Mouse (Mus musculus) megakaryocyte, adult 5-6 weeks (primary cell): ENCODE results near the gene Scgb2b20. TPM values are rescaled to one million over a fixed set of nuclear protein-coding genes. Genes with fewer than 3 reads are reported as not detected.
"Not testable (repeated sequence)": the region's sequence is repeated elsewhere in the genome, so short reads cannot be mapped to it uniquely, and the experiment has no call there.

Experiments used
- ATAC-seq: 2 replicates; pipeline ENCODE4 v1.8.0; 2016; ENCODE audit warnings: mild to moderate bottlenecking, inconsistent platforms; ENCODE audit not compliant: poor library complexity, severe bottlenecking
- total RNA-seq, 2 experiments: library from RNA; stranded (forward) in 1 of 2; stranded (reverse) in 1 of 2; fragments of 153-499, 151-499 nt in 1 of 2; fragments of 221-1000, 200-1000 nt in 1 of 2; gene quantifications; 2 replicates each; pipeline versions ENCODE4 v1.2.3 to v1.2.4; 2015 to 2017

Scgb2b20 gene
- not detected in 2 replicates for total RNA-seq (2015)
- not detected in 2 replicates for total RNA-seq (2017)

DNA sequence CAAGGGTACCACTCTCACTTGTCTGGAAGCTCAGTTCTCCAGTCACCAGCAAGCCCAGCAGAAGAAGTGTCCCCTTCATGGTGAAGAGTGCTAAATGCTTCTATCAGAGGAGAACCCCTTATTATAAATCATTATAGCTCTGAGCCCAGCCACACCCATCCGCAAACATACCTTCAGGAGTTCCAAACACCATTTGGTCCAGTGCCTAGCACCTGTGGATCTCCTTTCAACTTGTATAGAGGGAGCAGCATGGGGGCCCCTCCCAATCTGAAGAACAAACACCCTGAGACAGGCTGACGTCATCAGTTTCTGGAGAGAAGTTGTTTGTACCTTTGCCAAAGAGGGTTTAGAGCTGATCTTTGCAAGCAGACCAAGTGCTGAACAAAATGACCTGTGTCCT lies at the start of gene Scgb2b20:
Gene Scgb2b20, minus strand, starts transcription at position 101 of the 400 bp plus-strand sequence.
- ATAC-seq, result not testable (repeated sequence)

DNA sequence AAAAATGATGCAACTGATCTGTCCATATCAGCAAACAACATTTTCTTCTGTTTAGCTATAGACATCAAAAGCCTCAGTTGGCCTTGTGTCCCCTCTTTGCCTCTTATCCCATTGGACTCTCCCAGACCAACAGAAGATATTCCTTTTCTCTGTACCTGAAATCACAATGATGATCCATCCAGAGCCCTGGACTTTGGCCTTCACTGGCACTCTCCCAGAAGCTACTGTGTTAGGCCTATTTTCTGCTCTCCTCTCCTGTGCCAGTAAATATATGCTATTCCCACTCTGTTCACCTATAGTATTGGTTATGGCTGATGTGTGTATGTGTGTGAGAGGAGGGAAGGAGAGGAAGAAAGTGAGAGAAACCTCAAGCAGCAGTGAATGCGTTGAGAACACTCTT lies 43.6 kb upstream of the Scgb2b20 start:
- ATAC-seq, result not testable (repeated sequence)

DNA sequence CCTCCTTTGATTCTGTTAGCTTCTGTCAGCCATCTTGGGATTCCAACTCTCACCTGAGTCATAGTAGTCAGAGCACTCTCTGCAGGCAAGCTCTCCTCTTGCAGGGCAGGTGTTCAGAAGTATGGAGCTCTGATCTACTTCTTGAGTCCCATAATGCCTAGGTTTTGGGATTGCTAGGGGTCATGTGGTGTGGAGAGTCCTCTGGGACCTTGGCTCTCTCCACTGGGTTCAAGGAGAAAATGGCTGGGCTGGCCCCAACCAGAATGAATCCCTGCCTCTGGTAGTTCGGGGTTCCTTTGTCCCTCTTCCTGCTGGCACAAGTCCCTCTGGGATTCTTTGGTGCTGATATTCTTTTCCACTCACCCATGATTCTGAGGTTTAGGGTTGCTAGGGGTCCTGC lies 35.5 kb upstream of the Scgb2b20 start:
- no peak for ATAC-seq

DNA sequence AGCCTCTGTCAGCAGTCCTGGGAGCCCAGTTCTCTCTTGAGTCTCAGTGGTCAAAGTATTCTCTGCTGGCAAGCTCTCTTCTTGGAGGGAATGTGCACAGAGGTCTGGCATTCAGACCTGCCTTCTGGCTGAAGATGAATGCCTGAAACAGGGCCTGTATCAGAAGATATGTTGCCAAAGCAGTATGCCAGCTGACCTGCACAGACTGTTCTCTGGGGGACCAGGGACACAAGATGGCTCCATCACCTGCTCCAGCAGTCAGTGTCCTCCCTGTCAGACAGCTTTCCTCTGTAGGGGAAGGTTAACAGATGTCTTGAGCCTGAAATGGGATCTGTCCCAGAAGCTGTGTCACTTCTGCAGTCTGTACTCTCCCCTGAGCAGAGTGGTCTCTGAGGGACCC lies 33.6 kb upstream of the Scgb2b20 start:
- ATAC-seq, result not testable (repeated sequence)

DNA sequence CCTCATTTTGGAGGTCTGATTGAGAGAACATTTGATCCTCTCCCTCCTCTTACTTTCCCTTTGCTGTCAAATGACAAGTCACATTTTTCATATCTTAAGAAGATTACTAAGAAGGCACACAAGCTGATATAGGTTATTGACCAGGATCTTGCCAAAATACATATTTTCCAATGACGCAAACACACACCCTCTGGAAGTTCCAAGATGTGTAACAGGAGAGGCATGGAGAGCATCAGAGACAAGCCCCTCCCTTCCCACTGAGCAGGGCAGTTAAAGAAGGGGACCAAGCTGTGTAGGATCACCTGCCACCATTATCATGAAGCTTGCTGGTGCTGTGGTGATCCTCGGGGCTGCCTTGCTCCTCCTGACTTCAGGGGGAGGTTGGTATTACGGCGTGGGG lies 6.8 kb upstream of the Scgb2b20 start, which contains the start of gene Scgb1b20:
Gene Scgb1b20, plus strand, starts transcription at position 301 of the 400 bp plus-strand sequence.
- not testable (repeated sequence) for ATAC-seq

Other genes with a start within 250 kb of the Scgb2b20 start
- not detected in 2 replicates for gene Scgb2b18, start 192.5 kb downstream of the Scgb2b20 start, total RNA-seq (2015)
- not detected in 2 replicates for gene Scgb2b18, start 192.5 kb downstream of the Scgb2b20 start, total RNA-seq (2017)
- gene Scgb1b18, start 180.8 kb downstream of the Scgb2b20 start, total RNA-seq (2015), result not detected in 2 replicates
- gene Scgb1b18, start 180.8 kb downstream of the Scgb2b20 start, total RNA-seq (2017), result not detected in 2 replicates
- gene Scgb2b19, start 86.0 kb downstream of the Scgb2b20 start, total RNA-seq (2015), result not detected in 2 replicates
- gene Scgb2b19, start 86.0 kb downstream of the Scgb2b20 start, total RNA-seq (2017), result not detected in 2 replicates
- not detected in 2 replicates for gene Scgb1b19, start 79.0 kb downstream of the Scgb2b20 start, total RNA-seq (2015)
- gene Scgb1b19, start 79.0 kb downstream of the Scgb2b20 start, total RNA-seq (2017), result not detected in 2 replicates
- gene Scgb1b20, start 6.9 kb upstream of the Scgb2b20 start, total RNA-seq (2015), result not detected in 2 replicates
- gene Scgb1b20, start 6.9 kb upstream of the Scgb2b20 start, total RNA-seq (2017), result not detected in 2 replicates
- not detected in 2 replicates for gene Scgb2b21, start 154.1 kb upstream of the Scgb2b20 start, total RNA-seq (2015)
- not detected in 2 replicates for gene Scgb2b21, start 154.1 kb upstream of the Scgb2b20 start, total RNA-seq (2017)